Mouse (Mus musculus): ENCODE data around the gene Prmt9. TPM values are rescaled to one million over a fixed set of nuclear protein-coding genes. Genes with fewer than 3 reads are reported as not detected.

The Prmt9 gene
- polyA plus RNA-seq, 1 experiment from 2014 or later, result 32.9 TPM

GRCm38 (mm10) chr8:77524018-77524615 lies 25.1 kb upstream of the Prmt9 start:
- H3K9ac ChIP-seq (replicated peaks; ENCODE audit: low read depth, low read length), result no peak overlapping the region
- H3K36me3 ChIP-seq (ENCODE audit: control insufficient read depth, insufficient read depth, low read length), result no peaks in the 10 kb centered on the region
- no peaks in the 10 kb centered on the region for H3K27me3 ChIP-seq (ENCODE audit: control insufficient read depth, insufficient read depth, low read length)
- H3K9me3 ChIP-seq (ENCODE audit: control insufficient read depth, low read length), result no peaks in the 10 kb centered on the region
- H3K4me3 ChIP-seq (ENCODE audit: low read depth, low read length), result no peak overlapping the region
- H3K27ac ChIP-seq (ENCODE audit: low read depth, low read length), result no peak overlapping the region
- no peaks in the 10 kb centered on the region for H3K4me1 ChIP-seq (ENCODE audit: control insufficient read depth, insufficient read depth, low read length)
- ATAC-seq (ENCODE audit: low read depth), result no peak
- H3K4me2 ChIP-seq (ENCODE audit: low read depth, low read length), result no peak overlapping the region
- 73% methylated on average over 14 of the region's 14 CpGs for WGBS

GRCm38 (mm10) chr8:77524906-77525305 lies 24.3 kb upstream of the Prmt9 start:
- Histone ChIP-seq H3K9me3 (ENCODE audit: control insufficient read depth, low read length) (no peaks in the 10 kb centered on the region), H3K4me1 (ENCODE audit: control insufficient read depth, insufficient read depth, low read length) (no peaks in the 10 kb centered on the region), H3K27ac (ENCODE audit: low read depth, low read length) (no peak overlapping the region), H3K9ac (replicated peaks; ENCODE audit: low read depth, low read length) (no peak overlapping the region), H3K4me2 (ENCODE audit: low read depth, low read length) (no peak overlapping the region), H3K4me3 (ENCODE audit: low read depth, low read length) (no peak overlapping the region), H3K27me3 (ENCODE audit: control insufficient read depth, insufficient read depth, low read length) (no peaks in the 10 kb centered on the region), H3K36me3 (ENCODE audit: control insufficient read depth, insufficient read depth, low read length) (no peaks in the 10 kb centered on the region)
- no peak for ATAC-seq (ENCODE audit: low read depth)
- 95% methylated on average over 2 of the region's 2 CpGs for WGBS

- Histone ChIP-seq H3K9ac (replicated peaks; ENCODE audit: low read depth, low read length) (no peak overlapping the region), H3K4me3 (ENCODE audit: low read depth, low read length) (no peak overlapping the region), H3K4me2 (ENCODE audit: low read depth, low read length) (no peak overlapping the region), H3K36me3 (ENCODE audit: control insufficient read depth, insufficient read depth, low read length) (no peaks in the 10 kb centered on the region), H3K9me3 (ENCODE audit: control insufficient read depth, low read length) (no peaks in the 10 kb centered on the region), H3K27ac (ENCODE audit: low read depth, low read length) (no peak overlapping the region), H3K27me3 (ENCODE audit: control insufficient read depth, insufficient read depth, low read length) (no peaks in the 10 kb centered on the region), H3K4me1 (ENCODE audit: control insufficient read depth, insufficient read depth, low read length) (no peaks in the 10 kb centered on the region)
- WGBS, result 84% methylated on average over 8 of the region's 8 CpGs
- ATAC-seq (ENCODE audit: low read depth), result no peak
These were observed 23.1 kb upstream of the Prmt9 start for GRCm38 (mm10) chr8:77526130-77526529.

GRCm38 (mm10) chr8:77534358-77534992 lies 14.7 kb upstream of the Prmt9 start:
- Histone ChIP-seq H3K27me3 (ENCODE audit: control insufficient read depth, insufficient read depth, low read length) (no peaks in the 10 kb centered on the region), H3K9me3 (ENCODE audit: control insufficient read depth, low read length) (no peaks in the 10 kb centered on the region), H3K4me2 (ENCODE audit: low read depth, low read length) (no peak overlapping the region), H3K27ac (ENCODE audit: low read depth, low read length) (no peak overlapping the region), H3K36me3 (ENCODE audit: control insufficient read depth, insufficient read depth, low read length) (no peaks in the 10 kb centered on the region), H3K4me1 (ENCODE audit: control insufficient read depth, insufficient read depth, low read length) (no peaks in the 10 kb centered on the region), H3K4me3 (ENCODE audit: low read depth, low read length) (no peak overlapping the region), H3K9ac (replicated peaks; ENCODE audit: low read depth, low read length) (no peak overlapping the region)
- ATAC-seq (ENCODE audit: low read depth), result peak; percentile 51; the same call in 1 of the 2 replicates
- WGBS, result 75% methylated on average over 8 of the region's 8 CpGs

GRCm38 (mm10) chr8:77535026-77535595 lies 14.1 kb upstream of the Prmt9 start:
- H3K4me1 ChIP-seq (ENCODE audit: control insufficient read depth, insufficient read depth, low read length), result no peaks in the 10 kb centered on the region
- H3K4me2 ChIP-seq (ENCODE audit: low read depth, low read length), result no peak overlapping the region
- no peaks in the 10 kb centered on the region for H3K9me3 ChIP-seq (ENCODE audit: control insufficient read depth, low read length)
- ATAC-seq (ENCODE audit: low read depth), result peak; percentile 78; the same call in 1 of the 2 replicates
- H3K27ac ChIP-seq (ENCODE audit: low read depth, low read length), result no peak overlapping the region
- no peaks in the 10 kb centered on the region for H3K27me3 ChIP-seq (ENCODE audit: control insufficient read depth, insufficient read depth, low read length)
- no peak overlapping the region for H3K9ac ChIP-seq (replicated peaks; ENCODE audit: low read depth, low read length)
- H3K36me3 ChIP-seq (ENCODE audit: control insufficient read depth, insufficient read depth, low read length), result no peaks in the 10 kb centered on the region
- H3K4me3 ChIP-seq (ENCODE audit: low read depth, low read length), result no peak overlapping the region
- WGBS, result 74% methylated on average over 5 of the region's 5 CpGs

GRCm38 (mm10) chr8:77536821-77537220 lies 12.4 kb upstream of the Prmt9 start:
- no peak overlapping the region for H3K4me3 ChIP-seq (ENCODE audit: low read depth, low read length)
- H3K9me3 ChIP-seq (ENCODE audit: control insufficient read depth, low read length), result no peaks in the 10 kb centered on the region
- 84% methylated on average over 12 of the region's 12 CpGs for WGBS
- ATAC-seq (ENCODE audit: low read depth), result no peak
- no peaks in the 10 kb centered on the region for H3K27me3 ChIP-seq (ENCODE audit: control insufficient read depth, insufficient read depth, low read length)
- no peak overlapping the region for H3K27ac ChIP-seq (ENCODE audit: low read depth, low read length)
- no peaks in the 10 kb centered on the region for H3K4me1 ChIP-seq (ENCODE audit: control insufficient read depth, insufficient read depth, low read length)
- H3K9ac ChIP-seq (replicated peaks; ENCODE audit: low read depth, low read length), result no peak overlapping the region
- H3K4me2 ChIP-seq (ENCODE audit: low read depth, low read length), result no peak overlapping the region
- no peaks in the 10 kb centered on the region for H3K36me3 ChIP-seq (ENCODE audit: control insufficient read depth, insufficient read depth, low read length)

- H3K9ac ChIP-seq (replicated peaks; ENCODE audit: low read depth, low read length), result no peak overlapping the region
- no peaks in the 10 kb centered on the region for H3K27me3 ChIP-seq (ENCODE audit: control insufficient read depth, insufficient read depth, low read length)
- no peaks in the 10 kb centered on the region for H3K4me1 ChIP-seq (ENCODE audit: control insufficient read depth, insufficient read depth, low read length)
- no peaks in the 10 kb centered on the region for H3K9me3 ChIP-seq (ENCODE audit: control insufficient read depth, low read length)
- no peak overlapping the region for H3K4me2 ChIP-seq (ENCODE audit: low read depth, low read length)
- ATAC-seq (ENCODE audit: low read depth), result no peak
- WGBS, result 84% methylated on average over 1 of the region's 1 CpGs
- H3K4me3 ChIP-seq (ENCODE audit: low read depth, low read length), result no peak overlapping the region
- H3K27ac ChIP-seq (ENCODE audit: low read depth, low read length), result no peak overlapping the region
- no peaks in the 10 kb centered on the region for H3K36me3 ChIP-seq (ENCODE audit: control insufficient read depth, insufficient read depth, low read length)
These were observed 10.9 kb upstream of the Prmt9 start for GRCm38 (mm10) chr8:77538256-77538655.

- Histone ChIP-seq H3K9me3 (ENCODE audit: control insufficient read depth, low read length) (no peaks in the 10 kb centered on the region), H3K4me1 (ENCODE audit: control insufficient read depth, insufficient read depth, low read length) (no peaks in the 10 kb centered on the region), H3K9ac (replicated peaks; ENCODE audit: low read depth, low read length) (no peak overlapping the region), H3K4me3 (ENCODE audit: low read depth, low read length) (no peak overlapping the region), H3K36me3 (ENCODE audit: control insufficient read depth, insufficient read depth, low read length) (no peaks in the 10 kb centered on the region), H3K27me3 (ENCODE audit: control insufficient read depth, insufficient read depth, low read length) (no peaks in the 10 kb centered on the region), H3K4me2 (ENCODE audit: low read depth, low read length) (no peak overlapping the region), H3K27ac (ENCODE audit: low read depth, low read length) (no peak overlapping the region)
- no peak for ATAC-seq (ENCODE audit: low read depth)
- 95% methylated on average over 6 of the region's 6 CpGs for WGBS
These were observed 5.9 kb upstream of the Prmt9 start for GRCm38 (mm10) chr8:77543152-77543777.

- H3K4me1 ChIP-seq (ENCODE audit: control insufficient read depth, insufficient read depth, low read length), result no peaks in the 10 kb centered on the region
- H3K9me3 ChIP-seq (ENCODE audit: control insufficient read depth, low read length), result no peaks in the 10 kb centered on the region
- H3K27ac ChIP-seq (ENCODE audit: low read depth, low read length), result no peak overlapping the region
- no peak overlapping the region for H3K4me2 ChIP-seq (ENCODE audit: low read depth, low read length)
- H3K9ac ChIP-seq (replicated peaks; ENCODE audit: low read depth, low read length), result no peak overlapping the region
- ATAC-seq (ENCODE audit: low read depth), result no peak
- no peaks in the 10 kb centered on the region for H3K36me3 ChIP-seq (ENCODE audit: control insufficient read depth, insufficient read depth, low read length)
- no peaks in the 10 kb centered on the region for H3K27me3 ChIP-seq (ENCODE audit: control insufficient read depth, insufficient read depth, low read length)
- 75% methylated on average over 3 of the region's 3 CpGs for WGBS
- H3K4me3 ChIP-seq (ENCODE audit: low read depth, low read length), result no peak overlapping the region
These were observed 4.8 kb upstream of the Prmt9 start for GRCm38 (mm10) chr8:77544428-77544827.

Measured in neural tube, embryonic 14.5 days (tissue).